Mouse (Mus musculus) bone marrow macrophage, adult 2 months (primary cell): ENCODE data around the gene Zswim1.

Source experiments
- CTCF ChIP-seq: IDR thresholded peaks from 2 replicates; pipeline ENCODE4 v1.5.1; 2012; ENCODE audit warnings: low read depth, mild to moderate bottlenecking, low read length, moderate library complexity
- POLR2A ChIP-seq: IDR thresholded peaks from 2 replicates; pipeline ENCODE4 v1.6.1; 2012; ENCODE audit warnings: mild to moderate bottlenecking, low read depth, low read length, borderline replicate concordance

DNA sequence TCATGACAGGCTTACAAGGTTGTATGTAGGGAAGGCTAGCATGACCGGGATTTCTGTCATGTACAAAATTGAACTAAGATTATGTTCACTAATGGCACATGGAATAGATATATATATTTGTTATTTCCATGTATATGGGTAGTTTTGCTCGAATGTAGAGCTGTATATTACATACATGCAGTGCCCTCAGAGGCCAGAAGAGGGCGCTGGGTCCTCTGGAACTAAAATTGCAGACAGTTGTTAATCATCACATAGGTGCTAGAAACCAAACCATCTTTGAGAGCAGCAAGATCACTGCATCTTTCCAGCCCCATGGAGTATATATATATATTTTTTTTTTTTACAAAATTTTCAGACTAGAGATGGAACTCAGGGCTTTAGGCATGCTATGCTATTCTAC, 23.3 kb downstream of the Zswim1 start:
- TF ChIP-seq CTCF (no peak), POLR2A (no peak)
